Mouse (Mus musculus) liver, adult 2 months (tissue): ENCODE data around the gene 1700003E16Rik. TPM values are rescaled to one million over a fixed set of nuclear protein-coding genes. Genes with fewer than 3 reads are reported as not detected.
A peak's percentile ranks its signal among the peaks of the same experiment; 100 is the strongest.

Source experiments
- DNase-seq: peaks from one replicate; pipeline ENCODE4 v3.0.0-alpha.2; 2011; ENCODE audit warnings: low read depth, low spot score; ENCODE audit errors: extremely low read depth
- H3K27ac ChIP-seq: fragments of 200-500 bp; replicated peaks from 2 replicates; pipeline ENCODE4 v1.5.1; 2012; ENCODE audit warnings: low read depth, mild to moderate bottlenecking, control low read depth, inconsistent platforms, low read length; ENCODE audit not compliant: insufficient read depth
- H3K27me3 ChIP-seq: fragments of 200-500 bp; 2 replicates; pipeline ENCODE4 v1.6.1; 2012; ENCODE audit warnings: mild to moderate bottlenecking, moderate library complexity, low read length, inconsistent platforms; ENCODE audit not compliant: control insufficient read depth, insufficient read depth
- H3K36me3 ChIP-seq: fragments of 200-500 bp; 2 replicates; pipeline ENCODE4 v1.6.1; 2012; ENCODE audit warnings: low read length, inconsistent platforms; ENCODE audit not compliant: control insufficient read depth, insufficient read depth
- H3K4me1 ChIP-seq: fragments of 200-500 bp; 2 replicates; pipeline ENCODE4 v1.6.1; 2011; ENCODE audit warnings: low read length; ENCODE audit not compliant: control insufficient read depth, insufficient read depth
- H3K4me3 ChIP-seq: fragments of 200-500 bp; 2 replicates; pipeline ENCODE4 v1.5.1; 2011; ENCODE audit warnings: low read depth, mild to moderate bottlenecking, control low read depth, low read length, moderate library complexity; ENCODE audit not compliant: insufficient read depth
- H3K79me2 ChIP-seq: fragments of 200-500 bp; 2 replicates; pipeline ENCODE4 v1.6.1; 2012; ENCODE audit warnings: inconsistent platforms, mild to moderate bottlenecking, low read length, moderate library complexity; ENCODE audit not compliant: control insufficient read depth, insufficient read depth
- H3K9ac ChIP-seq: fragments of 200-500 bp; 2 replicates; pipeline ENCODE4 v1.6.1; 2012; ENCODE audit warnings: low read depth, mild to moderate bottlenecking, control low read depth, inconsistent platforms, low read length
- CTCF ChIP-seq: fragments of 200-500 bp; IDR thresholded peaks from 2 replicates; pipeline ENCODE4 v1.5.1; 2011; ENCODE audit warnings: low read depth, low read length, control low read depth
- POLR2A ChIP-seq: fragments of 200-500 bp; IDR thresholded peaks from 2 replicates; pipeline ENCODE4 v1.6.1; 2011; ENCODE audit warnings: low read length, control low read depth; ENCODE audit not compliant: insufficient read depth; ENCODE audit errors: extremely low read depth
- WGBS: fragments of 180-500 bp; shearing (Covaris S2); methylation state at CpG from one replicate; pipeline ENCODE4 v1.1.7; 2018; 5-methylcytosine and 5-hydroxymethylcytosine counted together
- polyA plus RNA-seq: library from polyadenylated mRNA; depleted of rRNA; stranded (reverse); fragments of >200 nt; gene quantifications from 2 replicates; pipeline ENCODE4 v1.2.3, GENCODE M21; 2012
- total RNA-seq: library from RNA; depleted of rRNA; stranded (reverse); fragments of >200 nt; gene quantifications from 2 replicates; pipeline ENCODE4 v1.2.3, GENCODE M21; 2014

Gene 1700003E16Rik
- total and polyA plus RNA-seq, 2 experiments, result 0.09 to 0.22 TPM

DNA sequence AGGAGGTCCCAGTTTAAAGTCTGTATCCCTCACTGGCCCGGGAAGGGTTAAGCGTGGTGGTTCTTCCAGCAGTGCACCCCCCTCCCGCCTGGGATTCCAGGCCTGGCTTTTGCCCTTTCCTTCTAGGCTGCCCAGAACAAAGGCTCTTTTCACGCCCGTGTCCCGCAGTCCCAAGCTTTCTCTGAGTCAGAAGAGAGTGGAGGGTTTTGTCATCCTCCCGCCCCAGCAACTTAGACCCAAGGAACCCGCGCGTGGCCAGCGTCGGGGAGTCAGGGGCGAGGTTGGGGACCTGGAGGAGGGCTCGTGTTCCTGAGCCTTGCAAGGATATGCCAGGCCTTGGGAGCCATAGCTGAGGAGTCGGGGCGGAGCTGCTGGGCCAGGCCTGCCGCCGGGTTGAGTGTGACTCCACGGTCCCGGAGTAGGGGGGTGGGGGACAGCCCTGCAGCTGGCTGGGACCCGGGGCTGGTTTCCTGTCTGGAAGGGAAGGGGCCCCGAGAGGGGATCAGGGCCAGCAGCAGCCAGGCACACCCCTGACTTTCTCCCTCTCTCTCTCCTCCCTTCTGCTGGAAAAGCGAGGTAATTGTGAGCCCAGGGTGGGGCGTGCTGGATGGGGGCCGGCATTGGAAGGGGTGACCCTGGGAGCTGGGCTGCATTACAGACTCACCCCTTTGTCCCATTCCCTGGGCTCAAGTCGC lies 19.2 kb upstream of the 1700003E16Rik start:
- H3K36me3 ChIP-seq, result no peaks in the 10 kb centered on the region
- peak overlapping the region; percentile 79 for H3K4me3 ChIP-seq
- no peaks in the 10 kb centered on the region for H3K27me3 ChIP-seq
- WGBS, result 4% methylated on average over 26 of the region's 26 CpGs
- DNase-seq, result peak; percentile 46
- TF ChIP-seq POLR2A (no peak), CTCF (no peak)
- peaks cover 21% of the 10 kb centered on the region for H3K4me1 ChIP-seq
- peaks cover 2% of the 10 kb centered on the region; the same call in 1 of the 2 replicates for H3K79me2 ChIP-seq
- peak overlapping the region; percentile 86 for H3K9ac ChIP-seq
- H3K27ac ChIP-seq, result peak overlapping the region; percentile 89

DNA sequence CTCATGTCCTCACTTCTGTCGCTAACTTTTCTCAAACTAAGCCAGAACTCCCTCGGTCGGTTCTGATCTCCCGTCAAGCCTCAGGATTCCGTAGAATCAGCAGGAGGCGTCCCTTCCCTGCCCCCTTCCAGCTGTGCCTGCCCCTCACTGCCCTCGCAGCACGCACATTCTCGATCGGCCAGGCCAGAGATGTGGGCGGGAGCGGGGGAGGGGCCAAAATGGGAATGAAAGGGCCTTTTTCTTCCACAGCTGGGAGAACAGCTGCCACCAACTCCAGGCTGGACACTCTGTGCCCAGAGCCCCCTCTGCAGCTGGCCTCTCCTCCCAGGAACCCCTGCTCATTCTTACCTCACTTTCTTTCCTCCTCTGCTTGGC lies 18.6 kb upstream of the 1700003E16Rik start:
- peak; percentile 80; the same call in 1 of the 2 replicates for TF ChIP-seq POLR2A
- TF ChIP-seq CTCF, result no peak; the same call in 1 of the 2 replicates
- WGBS, result under 1% methylated on average over 12 of the region's 12 CpGs
- Histone ChIP-seq H3K36me3 (no peaks in the 10 kb centered on the region), H3K4me1 (peaks cover 19% of the 10 kb centered on the region), H3K9ac (peak overlapping the region; percentile 86), H3K27me3 (no peaks in the 10 kb centered on the region), H3K4me3 (peak overlapping the region; percentile 79), H3K79me2 (peaks cover 2% of the 10 kb centered on the region; the same call in 1 of the 2 replicates), H3K27ac (peak overlapping the region; percentile 89)
- peak; percentile 79 for DNase-seq

DNA sequence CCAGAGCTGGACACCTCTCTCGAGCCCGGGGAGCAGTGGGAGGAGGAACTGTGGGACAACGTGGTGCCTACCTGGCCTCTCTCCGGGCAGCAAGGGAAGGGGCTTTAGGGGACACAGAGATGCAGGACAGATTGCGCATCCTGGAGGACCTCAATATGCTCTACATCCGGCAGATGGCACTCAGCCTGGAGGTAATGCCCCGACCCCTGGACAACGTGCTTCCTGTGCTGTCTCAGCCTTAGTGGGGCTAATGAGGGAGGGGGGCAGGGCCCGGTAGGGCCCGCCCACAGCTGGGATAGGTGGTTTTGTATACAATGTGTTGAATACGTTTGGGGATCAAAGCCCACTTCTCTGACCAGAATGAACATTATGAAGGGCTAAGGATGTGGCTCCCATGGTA lies 18.1 kb upstream of the 1700003E16Rik start:
- H3K79me2 ChIP-seq, result peaks cover 2% of the 10 kb centered on the region; the same call in 1 of the 2 replicates
- DNase-seq, result no peak
- peak overlapping the region; percentile 54 for H3K9ac ChIP-seq
- 7% methylated on average over 11 of the region's 11 CpGs for WGBS
- peaks cover 18% of the 10 kb centered on the region for H3K4me1 ChIP-seq
- no peaks in the 10 kb centered on the region for H3K36me3 ChIP-seq
- no peak for TF ChIP-seq CTCF
- no peak for TF ChIP-seq POLR2A
- peak overlapping the region; percentile 79; the same call in 1 of the 2 replicates for H3K4me3 ChIP-seq
- H3K27me3 ChIP-seq, result no peaks in the 10 kb centered on the region
- H3K27ac ChIP-seq, result peak overlapping the region; percentile 46

DNA sequence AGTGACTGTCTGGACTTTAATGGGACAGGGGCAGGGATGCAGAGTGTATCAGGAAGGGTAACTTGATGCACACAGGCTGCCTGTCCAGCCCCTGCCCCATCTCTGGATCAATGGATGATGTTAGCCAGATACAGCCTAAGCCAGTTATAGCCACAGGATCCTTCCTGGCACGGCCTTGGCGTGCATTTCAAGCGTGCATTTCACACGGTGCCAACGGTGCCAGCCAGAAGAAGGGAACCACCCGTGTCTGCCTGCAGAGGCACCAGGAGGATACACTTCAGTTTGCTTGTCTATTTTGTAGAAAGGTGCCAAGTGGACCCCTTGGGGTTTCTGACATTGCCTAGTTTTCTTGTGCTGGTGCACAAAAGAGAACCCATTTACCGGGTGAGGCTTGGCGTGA lies 16.2 kb upstream of the 1700003E16Rik start:
- H3K27me3 ChIP-seq, result no peaks in the 10 kb centered on the region

DNA sequence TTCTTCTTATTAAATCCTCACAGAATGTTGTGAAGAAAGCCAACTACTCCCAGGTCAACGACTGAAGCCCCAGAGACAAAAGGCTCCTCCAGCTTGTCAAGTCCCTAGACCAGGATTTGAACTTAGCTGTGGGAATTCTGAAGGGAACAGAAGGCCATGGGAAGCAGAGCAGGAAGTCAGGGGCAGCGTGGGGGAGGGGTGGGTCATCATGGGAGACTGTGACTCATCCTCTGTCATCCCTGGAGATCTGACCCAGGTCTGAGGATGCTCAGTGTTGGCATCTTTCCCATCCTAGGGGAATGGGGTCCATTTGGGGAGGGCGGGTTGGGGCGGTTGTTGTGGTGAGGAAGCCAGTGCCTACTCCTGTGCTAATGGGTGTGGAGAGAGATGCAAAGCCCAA lies 14.6 kb upstream of the 1700003E16Rik start:
- H3K36me3 ChIP-seq, result no peaks in the 10 kb centered on the region
- H3K27me3 ChIP-seq, result no peaks in the 10 kb centered on the region
- H3K4me3 ChIP-seq, result no peak overlapping the region
- 73% methylated on average over 4 of the region's 4 CpGs for WGBS
- H3K4me1 ChIP-seq, result peaks cover 7% of the 10 kb centered on the region
- DNase-seq, result no peak
- H3K79me2 ChIP-seq, result peaks cover 2% of the 10 kb centered on the region; the same call in 1 of the 2 replicates
- TF ChIP-seq CTCF, result no peak
- no peak for TF ChIP-seq POLR2A
- H3K9ac ChIP-seq, result no peak overlapping the region
- H3K27ac ChIP-seq, result no peak overlapping the region

More for the DNA sequence above, 16.2 kb upstream of the 1700003E16Rik start:
- TF ChIP-seq CTCF (no peak), POLR2A (no peak)
- no peak overlapping the region for H3K27ac ChIP-seq
- WGBS, result 96% methylated on average over 8 of the region's 8 CpGs
- H3K4me1 ChIP-seq, result peaks cover 12% of the 10 kb centered on the region
- no peak overlapping the region for H3K4me3 ChIP-seq
- H3K79me2 ChIP-seq, result peaks cover 2% of the 10 kb centered on the region; the same call in 1 of the 2 replicates
- no peak for DNase-seq
- no peak overlapping the region for H3K9ac ChIP-seq
- H3K36me3 ChIP-seq, result no peaks in the 10 kb centered on the region

DNA sequence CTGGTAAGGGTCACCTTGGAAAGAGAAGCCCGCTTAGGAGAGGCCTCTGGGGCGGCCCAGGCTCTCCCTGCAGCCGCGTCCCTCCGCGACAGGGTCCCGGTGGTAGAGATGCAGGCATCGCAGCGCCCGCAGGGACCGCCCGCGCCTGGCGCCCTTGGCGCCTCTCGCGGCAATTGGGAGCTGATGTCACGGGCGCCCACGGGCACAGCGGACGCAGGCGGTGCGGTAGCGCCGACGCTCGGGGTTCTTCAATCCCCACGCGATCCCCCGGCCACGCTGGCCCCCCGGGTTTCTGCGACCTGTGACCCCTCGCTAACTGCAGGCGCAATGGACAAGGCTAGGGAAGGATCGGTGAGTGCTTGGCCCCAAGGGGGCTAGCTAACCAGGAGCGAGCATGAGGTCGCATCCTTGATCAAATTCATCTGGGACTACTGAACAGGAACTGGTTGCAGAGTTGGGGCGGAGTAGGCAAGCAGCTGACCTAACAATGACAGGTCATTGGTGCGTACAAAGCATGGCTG lies 13.9 kb upstream of the 1700003E16Rik start:
- DNase-seq, result no peak
- Histone ChIP-seq H3K27ac (no peak overlapping the region), H3K36me3 (no peaks in the 10 kb centered on the region), H3K79me2 (peaks cover 2% of the 10 kb centered on the region; the same call in 1 of the 2 replicates), H3K4me3 (no peak overlapping the region), H3K27me3 (no peaks in the 10 kb centered on the region), H3K4me1 (peaks cover 7% of the 10 kb centered on the region), H3K9ac (no peak overlapping the region)
- 70% methylated on average over 41 of the region's 41 CpGs for WGBS
- no peak for TF ChIP-seq CTCF
- TF ChIP-seq POLR2A, result no peak
